Mouse (Mus musculus): ENCODE results near the gene Vmn1r95.
"Not testable (repeated sequence)": the region's sequence is repeated elsewhere in the genome, so short reads cannot be mapped to it uniquely, and the experiment has no call there.

The Vmn1r95 gene

GRCm38 (mm10) chr7:20193410-20193809 lies at the start of gene Vmn1r95:
Gene Vmn1r95 (plus strand): TSS chr7:20193710.
- DNase-seq (ENCODE audit: extremely low spot score) = not testable (repeated sequence)

- DNase-seq (ENCODE audit: extremely low spot score) = not testable (repeated sequence)
Measured at GRCm38 (mm10) chr7:20168277-20168676, 25.2 kb upstream of the Vmn1r95 start, which contains the start of gene Vmn1r94. Gene Vmn1r94 (minus strand): TSS chr7:20168377.

- DNase-seq (ENCODE audit: extremely low spot score) = not testable (repeated sequence)
Measured at GRCm38 (mm10) chr7:20205507-20205906, 12.0 kb downstream of the Vmn1r95 start, which contains the start of gene Gm6164. Gene Gm6164 (minus strand): TSS chr7:20205607.

DNA sequence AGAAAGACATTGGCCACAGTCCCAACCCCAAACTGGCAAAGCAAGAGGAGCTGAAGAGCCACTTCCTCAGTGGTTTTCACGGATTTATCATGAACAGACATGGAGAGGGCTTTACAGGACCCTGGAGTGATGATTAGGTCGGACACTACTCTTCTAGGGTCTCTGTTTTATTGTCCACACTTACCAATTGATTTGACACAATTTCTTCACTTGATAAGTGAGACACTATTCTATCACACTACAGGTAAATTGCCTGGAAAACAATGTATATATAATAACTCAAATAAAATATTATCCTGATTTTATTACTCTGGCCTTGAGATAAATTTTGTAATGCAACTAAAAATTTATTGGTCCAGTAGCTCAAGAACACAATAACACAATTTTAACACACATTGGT lies 40.2 kb downstream of the Vmn1r95 start, which contains the start of gene Gm4498:
Gm4498 (minus strand) TSS at position 101 of the 400 bp plus-strand sequence.
- DNase-seq (ENCODE audit: extremely low spot score) = not testable (repeated sequence)

All from embryo, embryonic 9.5 days (tissue).